Mouse (Mus musculus) testis, adult 2 months (tissue): Measurements from ENCODE around the gene Dap3.

Experiments
- CTCF ChIP-seq: fragments of 200-500 bp; IDR thresholded peaks from 2 replicates; pipeline ENCODE4 v1.5.1; 2012; ENCODE audit warnings: low read depth, mild to moderate bottlenecking, inconsistent platforms, low read length, moderate library complexity; ENCODE audit not compliant: control insufficient read depth, insufficient read depth, insufficient replicate concordance
- POLR2A ChIP-seq: fragments of 200-500 bp; IDR thresholded peaks from 2 replicates; pipeline ENCODE4 v1.6.1; 2012; ENCODE audit warnings: low read depth, mild to moderate bottlenecking, inconsistent platforms, low read length, moderate library complexity; ENCODE audit not compliant: control insufficient read depth

DNA sequence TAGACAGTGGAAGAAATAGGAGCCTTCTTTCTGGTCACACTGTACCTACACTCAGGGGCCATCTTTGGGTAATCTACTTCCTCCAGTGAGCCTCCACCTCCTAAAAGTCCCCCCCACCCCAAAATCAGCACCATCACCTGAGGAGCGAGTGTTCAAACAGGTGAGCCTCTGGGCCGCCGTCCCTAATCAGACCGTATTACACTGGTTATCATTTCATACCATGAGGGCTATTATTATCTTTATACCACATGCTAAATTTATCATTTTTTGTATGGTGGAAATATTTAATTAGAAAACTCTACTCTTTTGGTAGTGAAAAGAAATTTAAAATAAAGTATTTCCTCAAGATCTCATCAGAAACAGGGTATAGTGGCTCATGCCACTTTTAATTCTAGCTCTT, 6.9 kb downstream of the Dap3 start:
- no peak for TF ChIP-seq CTCF
- TF ChIP-seq POLR2A = no peak
